Mouse (Mus musculus) embryo, embryonic 9.5 days (tissue): ENCODE results near the gene Nipa1.

Experiments
- DNase-seq: peaks from one replicate; pipeline ENCODE4 v3.0.0-alpha.2; 2017; ENCODE audit errors: extremely low spot score

Gene Nipa1

GRCm38 (mm10) chr7:56010318-56011017 lies 9.3 kb downstream of the Nipa1 start:
- no peak for DNase-seq

- no peak for DNase-seq
These were observed 20.8 kb downstream of the Nipa1 start for GRCm38 (mm10) chr7:55998997-55999396.

GRCm38 (mm10) chr7:55995013-55995412 lies 24.7 kb downstream of the Nipa1 start:
- no peak for DNase-seq

- DNase-seq, result no peak
These were observed 27.9 kb downstream of the Nipa1 start for GRCm38 (mm10) chr7:55991858-55992257.

GRCm38 (mm10) chr7:55991129-55991528 lies 28.6 kb downstream of the Nipa1 start:
- no peak for DNase-seq

GRCm38 (mm10) chr7:55986526-55987214 lies 33.1 kb downstream of the Nipa1 start:
- peak; percentile 73 for DNase-seq

GRCm38 (mm10) chr7:55984754-55985153 lies 35.0 kb downstream of the Nipa1 start:
- DNase-seq, result no peak

- no peak for DNase-seq
These were observed 36.6 kb downstream of the Nipa1 start for GRCm38 (mm10) chr7:55983107-55983506.

GRCm38 (mm10) chr7:55982010-55982700 lies 37.6 kb downstream of the Nipa1 start:
- DNase-seq, result no peak

GRCm38 (mm10) chr7:55981511-55981910 lies 38.2 kb downstream of the Nipa1 start:
- no peak for DNase-seq

GRCm38 (mm10) chr7:55974429-55974828 lies 45.3 kb downstream of the Nipa1 start:
- DNase-seq, result no peak

- DNase-seq, result no peak
These were observed 50.3 kb downstream of the Nipa1 start for GRCm38 (mm10) chr7:55969415-55969814.

- DNase-seq, result no peak
These were observed 51.4 kb downstream of the Nipa1 start for GRCm38 (mm10) chr7:55968258-55968901.

GRCm38 (mm10) chr7:55966866-55967460 lies 52.8 kb downstream of the Nipa1 start:
- DNase-seq, result peak; percentile 13

- DNase-seq, result peak; percentile 95
These were observed 57.5 kb downstream of the Nipa1 start, which contains the start of gene Nipa2 for GRCm38 (mm10) chr7:55962004-55962908. Nipa2 (minus strand) TSS chr7:55962476.

- no peak for DNase-seq
These were observed 59.2 kb downstream of the Nipa1 start for GRCm38 (mm10) chr7:55960506-55960905.

- DNase-seq, result no peak
These were observed 60.0 kb downstream of the Nipa1 start for GRCm38 (mm10) chr7:55959801-55960200.

- no peak for DNase-seq
These were observed 61.8 kb downstream of the Nipa1 start for GRCm38 (mm10) chr7:55957916-55958315.

- DNase-seq, result no peak
These were observed 62.6 kb downstream of the Nipa1 start for GRCm38 (mm10) chr7:55957178-55957577.

- no peak for DNase-seq
These were observed 63.7 kb downstream of the Nipa1 start for GRCm38 (mm10) chr7:55956054-55956453.

- no peak for DNase-seq
These were observed 81.4 kb downstream of the Nipa1 start for GRCm38 (mm10) chr7:55938341-55938740.
